Mouse (Mus musculus): ENCODE measurements at regions not wholly inside any gene's neighbourhood (a gene's known extent, or its start where the extent isn't known, plus 50 kb on each side); places are given as distances from the start of the nearest gene placed in this dataset.

GRCm38 (mm10) chr11:6924476-6924875, 87.0 kb upstream of the Gm11983 start:
- DNase-seq (ENCODE audit: low spot score in 2 of 2), result no peak

GRCm38 (mm10) chr11:6923917-6924316, 86.5 kb upstream of the Gm11983 start:
- no peak for DNase-seq (ENCODE audit: low spot score in 2 of 2)

- no peak for DNase-seq (ENCODE audit: low spot score in 2 of 2)
These were observed 81.1 kb upstream of the Gm11983 start for GRCm38 (mm10) chr11:6918546-6918945.

- DNase-seq (ENCODE audit: low spot score in 2 of 2), result no peak
These were observed 68.2 kb upstream of the Gm11983 start for GRCm38 (mm10) chr11:6905630-6906029.

GRCm38 (mm10) chr11:6902991-6903390, 65.5 kb upstream of the Gm11983 start:
- peak in 1 of 2 experiments; percentile 22 for DNase-seq (ENCODE audit: low spot score in 2 of 2)

GRCm38 (mm10) chr11:6902271-6902670, 64.8 kb upstream of the Gm11983 start:
- DNase-seq (ENCODE audit: low spot score in 2 of 2), result no peak

GRCm38 (mm10) chr11:6900769-6901481, 63.5 kb upstream of the Gm11983 start:
- no peak for DNase-seq (ENCODE audit: low spot score in 2 of 2)

- DNase-seq (ENCODE audit: low spot score in 2 of 2), result no peak
These were observed 62.9 kb upstream of the Gm11983 start for GRCm38 (mm10) chr11:6900357-6900756.

GRCm38 (mm10) chr11:6899271-6900005, 62.0 kb upstream of the Gm11983 start:
- peak; percentile 24 to 31 for DNase-seq (ENCODE audit: low spot score in 2 of 2)

- DNase-seq (ENCODE audit: low spot score in 2 of 2), result no peak
These were observed 61.1 kb upstream of the Gm11983 start for GRCm38 (mm10) chr11:6898357-6899097.

- DNase-seq (ENCODE audit: low spot score in 2 of 2), result no peak
These were observed 58.3 kb upstream of the Gm11983 start for GRCm38 (mm10) chr11:6895786-6896093.

GRCm38 (mm10) chr11:6894911-6895785, 57.7 kb upstream of the Gm11983 start:
- DNase-seq (ENCODE audit: low spot score in 2 of 2), result no peak

GRCm38 (mm10) chr11:6893734-6894133, 56.3 kb upstream of the Gm11983 start:
- no peak for DNase-seq (ENCODE audit: low spot score in 2 of 2)

GRCm38 (mm10) chr11:6893063-6893462, 55.6 kb upstream of the Gm11983 start:
- no peak for DNase-seq (ENCODE audit: low spot score in 2 of 2)

GRCm38 (mm10) chr11:6890450-6890849, 53.0 kb upstream of the Gm11983 start:
- DNase-seq (ENCODE audit: low spot score in 2 of 2), result no peak

- DNase-seq (ENCODE audit: low spot score in 2 of 2), result peak; percentile 29 to 50
These were observed 52.3 kb upstream of the Gm11983 start for GRCm38 (mm10) chr11:6889660-6890185.

GRCm38 (mm10) chr11:6889120-6889519, 51.7 kb upstream of the Gm11983 start:
- DNase-seq (ENCODE audit: low spot score in 2 of 2), result no peak
